Mouse (Mus musculus) small intestine, adult 2 months (tissue): ENCODE results near the gene Glis2. TPM values are rescaled to one million over a fixed set of nuclear protein-coding genes. Genes with fewer than 3 reads are reported as not detected.

ENCODE experiments used
- H3K27ac ChIP-seq: fragments of 200-500 bp; 2 replicates; pipeline ENCODE4 v1.5.1; 2012; ENCODE audit warnings: low read depth, low read length, control low read depth, inconsistent platforms; ENCODE audit not compliant: insufficient read depth
- H3K27me3 ChIP-seq: fragments of 200-500 bp; 2 replicates; pipeline ENCODE4 v1.6.1; 2012; ENCODE audit warnings: mild to moderate bottlenecking, moderate library complexity, low read length, inconsistent platforms; ENCODE audit not compliant: control insufficient read depth, insufficient read depth
- H3K36me3 ChIP-seq: fragments of 200-500 bp; 2 replicates; pipeline ENCODE4 v1.6.1; 2012; ENCODE audit warnings: mild to moderate bottlenecking, low read length, control low read depth, inconsistent platforms; ENCODE audit not compliant: control insufficient read depth, insufficient read depth
- H3K4me1 ChIP-seq: fragments of 200-500 bp; 2 replicates; pipeline ENCODE4 v1.6.1; 2012; ENCODE audit warnings: low read length, inconsistent platforms, mixed read lengths; ENCODE audit not compliant: control insufficient read depth, insufficient read depth, insufficient read length
- H3K4me3 ChIP-seq: fragments of 200-500 bp; 2 replicates; pipeline ENCODE4 v1.5.1; 2012; ENCODE audit warnings: low read depth, mild to moderate bottlenecking, control low read depth, inconsistent platforms, low read length, moderate library complexity
- CTCF ChIP-seq: fragments of 200-500 bp; IDR thresholded peaks from 2 replicates; pipeline ENCODE4 v1.5.1; 2012; ENCODE audit warnings: low read depth, mild to moderate bottlenecking, control low read depth, inconsistent platforms, low read length, moderate library complexity, mixed read lengths; ENCODE audit not compliant: insufficient replicate concordance, insufficient read length; ENCODE audit errors: extremely low read depth
- POLR2A ChIP-seq: fragments of 200-500 bp; IDR thresholded peaks from 2 replicates; pipeline ENCODE4 v1.6.1; 2012; ENCODE audit warnings: low read depth, mild to moderate bottlenecking, control low read depth, inconsistent platforms, low read length, moderate library complexity
- WGBS: fragments of 180-500 bp; shearing (Covaris S2); methylation state at CpG from one replicate; pipeline ENCODE4 v1.1.7; 2018; 5-methylcytosine and 5-hydroxymethylcytosine counted together
- polyA plus RNA-seq: library from polyadenylated mRNA; depleted of rRNA; stranded (reverse); fragments of >200 nt; gene quantifications from 2 replicates; pipeline ENCODE4 v1.2.3, GENCODE M21; 2012

The Glis2 gene
- polyA plus RNA-seq, 1 experiment: 10.1 TPM

- WGBS: 96% methylated on average over 3 of the region's 3 CpGs
- Histone ChIP-seq H3K36me3 (peaks cover 8% of the 10 kb centered on the region), H3K4me3 (no peak overlapping the region), H3K27ac (no peak overlapping the region), H3K4me1 (peaks cover 8% of the 10 kb centered on the region; the same call in 1 of the 2 replicates), H3K27me3 (no peaks in the 10 kb centered on the region)
- TF ChIP-seq CTCF (no peak), POLR2A (no peak)
Measured at GRCm38 (mm10) chr16:4614639-4615038, 20.1 kb downstream of the Glis2 start.

GRCm38 (mm10) chr16:4615297-4615696, 20.8 kb downstream of the Glis2 start:
- Histone ChIP-seq H3K4me3 (no peak overlapping the region), H3K4me1 (peaks cover 8% of the 10 kb centered on the region; the same call in 1 of the 2 replicates), H3K27me3 (no peaks in the 10 kb centered on the region), H3K27ac (no peak overlapping the region), H3K36me3 (peaks cover 8% of the 10 kb centered on the region)
- 86% methylated on average over 1 of the region's 1 CpGs for WGBS
- TF ChIP-seq POLR2A (no peak), CTCF (no peak)

GRCm38 (mm10) chr16:4616829-4617228, 22.3 kb downstream of the Glis2 start:
- 63% methylated on average over 4 of the region's 4 CpGs for WGBS
- Histone ChIP-seq H3K27me3 (no peaks in the 10 kb centered on the region), H3K4me1 (peaks cover 8% of the 10 kb centered on the region; the same call in 1 of the 2 replicates), H3K27ac (no peak overlapping the region), H3K4me3 (no peak overlapping the region), H3K36me3 (peaks cover 8% of the 10 kb centered on the region)
- TF ChIP-seq CTCF: no peak

GRCm38 (mm10) chr16:4624074-4624473, 29.6 kb downstream of the Glis2 start:
- no peaks in the 10 kb centered on the region for H3K27me3 ChIP-seq
- peaks cover 18% of the 10 kb centered on the region for H3K36me3 ChIP-seq
- H3K4me3 ChIP-seq: peak overlapping the region; percentile 94
- H3K27ac ChIP-seq: peak overlapping the region; percentile 59
- TF ChIP-seq CTCF (no peak), POLR2A (no peak)
- 10% methylated on average over 9 of the region's 9 CpGs for WGBS
- peaks cover 6% of the 10 kb centered on the region; the same call in 1 of the 2 replicates for H3K4me1 ChIP-seq

- peak within 1 kb of the TSS; percentile 94 for H3K4me3 ChIP-seq
- H3K36me3 ChIP-seq: peaks cover 19% of the 10 kb centered on the region
- under 1% methylated on average over 56 of the region's 56 CpGs for WGBS
- H3K4me1 ChIP-seq: peaks cover 6% of the 10 kb centered on the region; the same call in 1 of the 2 replicates
- TF ChIP-seq POLR2A: peak; percentile 45; the same call in 1 of the 2 replicates
- no peak for TF ChIP-seq CTCF
- H3K27me3 ChIP-seq: no peaks in the 10 kb centered on the region
- H3K27ac ChIP-seq: peak within 1 kb of the TSS; percentile 59
Measured at GRCm38 (mm10) chr16:4624481-4625110, 30.1 kb downstream of the Glis2 start, which contains the start of gene Pam16. Gene Pam16 (minus strand): TSS chr16:4624988.

GRCm38 (mm10) chr16:4627105-4627504, 32.6 kb downstream of the Glis2 start:
- H3K4me3 ChIP-seq: no peak overlapping the region
- WGBS: 89% methylated on average over 6 of the region's 6 CpGs
- peaks cover 32% of the 10 kb centered on the region for H3K36me3 ChIP-seq
- H3K27me3 ChIP-seq: no peaks in the 10 kb centered on the region
- peaks cover 6% of the 10 kb centered on the region; the same call in 1 of the 2 replicates for H3K4me1 ChIP-seq
- no peak overlapping the region for H3K27ac ChIP-seq
- TF ChIP-seq CTCF (no peak), POLR2A (no peak)

- H3K36me3 ChIP-seq: peaks cover 48% of the 10 kb centered on the region
- WGBS: 97% methylated on average over 9 of the region's 9 CpGs
- H3K4me3 ChIP-seq: no peak overlapping the region
- TF ChIP-seq CTCF: no peak
- no peak for TF ChIP-seq POLR2A
- no peaks in the 10 kb centered on the region for H3K27me3 ChIP-seq
- no peak overlapping the region for H3K27ac ChIP-seq
- H3K4me1 ChIP-seq: no peaks in the 10 kb centered on the region; the same call in 1 of the 2 replicates
Measured at GRCm38 (mm10) chr16:4628898-4629419, 34.4 kb downstream of the Glis2 start.
